Mouse (Mus musculus) liver, adult 2 months (tissue): ENCODE results near the gene Tnf. TPM values are rescaled to one million over a fixed set of nuclear protein-coding genes. Genes with fewer than 3 reads are reported as not detected.

Experiments
- DNase-seq: peaks from one replicate; pipeline ENCODE4 v3.0.0-alpha.2; 2011; ENCODE audit warnings: low read depth, low spot score; ENCODE audit errors: extremely low read depth
- H3K27ac ChIP-seq: fragments of 200-500 bp; replicated peaks from 2 replicates; pipeline ENCODE4 v1.5.1; 2012; ENCODE audit warnings: low read depth, mild to moderate bottlenecking, control low read depth, inconsistent platforms, low read length; ENCODE audit not compliant: insufficient read depth
- H3K27me3 ChIP-seq: fragments of 200-500 bp; 2 replicates; pipeline ENCODE4 v1.6.1; 2012; ENCODE audit warnings: mild to moderate bottlenecking, moderate library complexity, low read length, inconsistent platforms; ENCODE audit not compliant: control insufficient read depth, insufficient read depth
- H3K36me3 ChIP-seq: fragments of 200-500 bp; 2 replicates; pipeline ENCODE4 v1.6.1; 2012; ENCODE audit warnings: low read length, inconsistent platforms; ENCODE audit not compliant: control insufficient read depth, insufficient read depth
- H3K4me1 ChIP-seq: fragments of 200-500 bp; 2 replicates; pipeline ENCODE4 v1.6.1; 2011; ENCODE audit warnings: low read length; ENCODE audit not compliant: control insufficient read depth, insufficient read depth
- H3K4me3 ChIP-seq: fragments of 200-500 bp; 2 replicates; pipeline ENCODE4 v1.5.1; 2011; ENCODE audit warnings: low read depth, mild to moderate bottlenecking, control low read depth, low read length, moderate library complexity; ENCODE audit not compliant: insufficient read depth
- H3K79me2 ChIP-seq: fragments of 200-500 bp; 2 replicates; pipeline ENCODE4 v1.6.1; 2012; ENCODE audit warnings: inconsistent platforms, mild to moderate bottlenecking, low read length, moderate library complexity; ENCODE audit not compliant: control insufficient read depth, insufficient read depth
- H3K9ac ChIP-seq: fragments of 200-500 bp; 2 replicates; pipeline ENCODE4 v1.6.1; 2012; ENCODE audit warnings: low read depth, mild to moderate bottlenecking, control low read depth, inconsistent platforms, low read length
- CTCF ChIP-seq: fragments of 200-500 bp; IDR thresholded peaks from 2 replicates; pipeline ENCODE4 v1.5.1; 2011; ENCODE audit warnings: low read depth, low read length, control low read depth
- POLR2A ChIP-seq: fragments of 200-500 bp; IDR thresholded peaks from 2 replicates; pipeline ENCODE4 v1.6.1; 2011; ENCODE audit warnings: low read length, control low read depth; ENCODE audit not compliant: insufficient read depth; ENCODE audit errors: extremely low read depth
- WGBS: fragments of 180-500 bp; shearing (Covaris S2); methylation state at CpG from one replicate; pipeline ENCODE4 v1.1.7; 2018; 5-methylcytosine and 5-hydroxymethylcytosine counted together
- polyA plus RNA-seq: library from polyadenylated mRNA; depleted of rRNA; stranded (reverse); fragments of >200 nt; gene quantifications from 2 replicates; pipeline ENCODE4 v1.2.3, GENCODE M21; 2012
- total RNA-seq: library from RNA; depleted of rRNA; stranded (reverse); fragments of >200 nt; gene quantifications from 2 replicates; pipeline ENCODE4 v1.2.3, GENCODE M21; 2014

Gene Tnf
- total and polyA plus RNA-seq, 2 experiments, result 0.15 TPM; not detected in 1

GRCm38 (mm10) chr17:35241305-35242014 lies 39.7 kb upstream of the Tnf start, which contains the start of gene Ddx39b:
Ddx39b (plus strand) TSS chr17:35241746.
- Histone ChIP-seq H3K4me1 (peaks cover 16% of the 10 kb centered on the region), H3K36me3 (peaks cover 30% of the 10 kb centered on the region), H3K4me3 (peak within 1 kb of the TSS; percentile 83), H3K9ac (peak within 1 kb of the TSS; percentile 89), H3K27ac (peak within 1 kb of the TSS; percentile 95), H3K27me3 (no peaks in the 10 kb centered on the region), H3K79me2 (peaks cover 29% of the 10 kb centered on the region)
- under 1% methylated on average over 69 of the region's 69 CpGs for WGBS
- TF ChIP-seq CTCF (no peak), POLR2A (peak; percentile 80)
- peak; percentile 88 for DNase-seq

- Histone ChIP-seq H3K4me3 (peak overlapping the region; percentile 43; the same call in 1 of the 2 replicates), H3K27me3 (no peaks in the 10 kb centered on the region), H3K27ac (peak overlapping the region; percentile 95), H3K79me2 (peaks cover 29% of the 10 kb centered on the region), H3K36me3 (peaks cover 22% of the 10 kb centered on the region), H3K4me1 (peaks cover 16% of the 10 kb centered on the region), H3K9ac (peak overlapping the region; percentile 56)
- no peak for TF ChIP-seq CTCF
- peak; percentile 77 for DNase-seq
- WGBS, result 7% methylated on average over 12 of the region's 12 CpGs
Measured at GRCm38 (mm10) chr17:35240384-35241304, 38.8 kb upstream of the Tnf start.

GRCm38 (mm10) chr17:35239700-35240099 lies 37.9 kb upstream of the Tnf start:
- 77% methylated on average over 5 of the region's 5 CpGs for WGBS
- H3K4me3 ChIP-seq, result no peak overlapping the region
- H3K4me1 ChIP-seq, result peaks cover 17% of the 10 kb centered on the region
- TF ChIP-seq POLR2A (no peak), CTCF (no peak)
- peaks cover 32% of the 10 kb centered on the region for H3K79me2 ChIP-seq
- no peak overlapping the region for H3K27ac ChIP-seq
- no peaks in the 10 kb centered on the region for H3K27me3 ChIP-seq
- H3K36me3 ChIP-seq, result peaks cover 14% of the 10 kb centered on the region
- H3K9ac ChIP-seq, result no peak overlapping the region
- no peak for DNase-seq

- H3K27ac ChIP-seq, result no peak overlapping the region
- no peaks in the 10 kb centered on the region for H3K36me3 ChIP-seq
- TF ChIP-seq CTCF (no peak), POLR2A (no peak)
- no peaks in the 10 kb centered on the region for H3K27me3 ChIP-seq
- no peak overlapping the region for H3K4me3 ChIP-seq
- DNase-seq, result no peak
- H3K4me1 ChIP-seq, result peaks cover 7% of the 10 kb centered on the region
- 95% methylated on average over 12 of the region's 12 CpGs for WGBS
- no peak overlapping the region for H3K9ac ChIP-seq
- H3K79me2 ChIP-seq, result peaks cover 12% of the 10 kb centered on the region
Measured at GRCm38 (mm10) chr17:35237504-35237903, 35.7 kb upstream of the Tnf start.

- WGBS, result 84% methylated on average over 9 of the region's 9 CpGs
Measured at GRCm38 (mm10) chr17:35236996-35237395, 35.2 kb upstream of the Tnf start.

More at GRCm38 (mm10) chr17:35236996-35237395, 35.2 kb upstream of the Tnf start:
- Histone ChIP-seq H3K27ac (no peak overlapping the region), H3K9ac (no peak overlapping the region), H3K4me1 (peaks cover 7% of the 10 kb centered on the region), H3K36me3 (no peaks in the 10 kb centered on the region), H3K4me3 (no peak overlapping the region), H3K27me3 (no peaks in the 10 kb centered on the region), H3K79me2 (peaks cover 7% of the 10 kb centered on the region; the same call in 1 of the 2 replicates)
- no peak for DNase-seq
- TF ChIP-seq CTCF, result no peak
- no peak for TF ChIP-seq POLR2A
